Mouse (Mus musculus) cerebellum, adult 2 months (tissue): Measurements from ENCODE around the gene Glrb.

Experiments
- CTCF ChIP-seq: fragments of 200-500 bp; IDR thresholded peaks from 2 replicates; pipeline ENCODE4 v1.5.1; 2011; ENCODE audit warnings: low read depth, mild to moderate bottlenecking, control low read depth, low read length, moderate library complexity, borderline replicate concordance; ENCODE audit not compliant: insufficient read depth
- POLR2A ChIP-seq: fragments of 200-500 bp; IDR thresholded peaks from 2 replicates; pipeline ENCODE4 v1.6.1; 2011; ENCODE audit warnings: low read length, control low read depth, borderline replicate concordance; ENCODE audit not compliant: insufficient read depth

GRCm38 (mm10) chr3:80803211-80803610 lies 110.2 kb downstream of the Glrb start:
- TF ChIP-seq CTCF (no peak), POLR2A (no peak)
